Mouse (Mus musculus): ENCODE results near the gene Gm21209. TPM values are rescaled to one million over a fixed set of nuclear protein-coding genes. Genes with fewer than 3 reads are reported as not detected.
"Not testable (repeated sequence)": the region's sequence is repeated elsewhere in the genome, so short reads cannot be mapped to it uniquely, and the experiment has no call there.

Gene Gm21209
- polyA plus RNA-seq (2021) = not detected

- CTCF ChIA-PET; ATAC-seq; H3K27me3 ChIP-seq; POLR2A ChIA-PET; DNase-seq (ENCODE audit: low read depth, low spot score); in situ Hi-C loops (cut with MboI; ENCODE audit: low pct_unique_long_range_greater_than_20kb): not testable (repeated sequence)
Observed at GRCm38 (mm10) chrY:49570856-49571255, at the start of gene Gm21209. Gene Gm21209 (plus strand): TSS chrY:49571156.
